In genomic region chr6:137956783-137957429, GRCm38 (mm10) we compare ENCODE assay signal across 15 mouse cellular contexts.
DNase-seq lines count a peak whose midpoint lies in the region; ATAC-seq and TF ChIP-seq lines count a peak whose summit lies in the region.
"Had no signal": no experiment of that assay in that cellular context is flagged by ENCODE, and none has a peak within 500 bp of the region (broad histone marks: within the 10 kb centered on the region; RNA-seq: fewer than 3 reads in every experiment).

No protein-coding gene starts in this region.

- peak; percentile 30 for DNase-seq in embryo, embryonic 10.5 days (ENCODE audit: low spot score)
- no peak for DNase-seq in embryo, embryonic 9.5 days (ENCODE audit: extremely low spot score)
- peak; percentile 25 for DNase-seq in forebrain, postnatal 0 days
- peak; percentile 27 for DNase-seq in retina, embryonic 14.5 days (ENCODE audit: low spot score)
- DNase-seq in thymus, postnatal 25 days, result no peak
- DNase-seq in kidney, postnatal 14 days, result no peak
- DNase-seq: cerebellum, adult 11 months; gastrocnemius, postnatal 25 days; lung, postnatal 10 days; right cerebral cortex, postnatal 4 days had no signal

- peak; percentile 34; the same call in 1 of the 2 replicates for ATAC-seq in forebrain, postnatal 0 days
- ATAC-seq in limb, embryonic 13.5 days (ENCODE audit: low FRiP score, low read depth), result no peak; the same call in 1 of the 2 replicates
- no peak for ATAC-seq in erythroid progenitor cell, adult 5-6 weeks (replicated peaks; ENCODE audit: low FRiP score, poor library complexity, severe bottlenecking)
- ATAC-seq: intestine, embryonic 16.5 days had no signal

- H3K27me3 ChIP-seq in forebrain, postnatal 0 days (ENCODE audit: insufficient read depth, low read length), result no peaks in the 10 kb centered on the region
- no peaks in the 10 kb centered on the region for H3K27me3 ChIP-seq in limb, embryonic 13.5 days
- H3K27me3 ChIP-seq: limb, embryonic 15.5 days had no signal

- H3K4me1 ChIP-seq in forebrain, postnatal 0 days (ENCODE audit: insufficient read depth), result no peaks in the 10 kb centered on the region
- no peaks in the 10 kb centered on the region for H3K4me1 ChIP-seq in limb, embryonic 13.5 days
- H3K4me1 ChIP-seq: limb, embryonic 15.5 days had no signal

- no peak for TF ChIP-seq CTCF in forebrain, postnatal 0 days (IDR thresholded peaks at IDR 0.05; ENCODE audit: low read depth)

- H3K9me3 ChIP-seq in forebrain, postnatal 0 days (ENCODE audit: low read length), result no peaks in the 10 kb centered on the region
- H3K9me3 ChIP-seq in limb, embryonic 13.5 days, result no peaks in the 10 kb centered on the region
- H3K9me3 ChIP-seq: limb, embryonic 15.5 days had no signal

- H3K4me3 ChIP-seq in forebrain, postnatal 0 days (ENCODE audit: low read depth, low read length), result no peak overlapping the region
- no peak overlapping the region for H3K4me3 ChIP-seq in limb, embryonic 13.5 days
- H3K4me3 ChIP-seq: limb, embryonic 15.5 days had no signal

- H3K4me2 ChIP-seq in forebrain, postnatal 0 days (ENCODE audit: low read depth), result 0 out of 2 replicates have a peak overlapping the region, but pooled peaks have one; percentile 13
- peak overlapping the region; percentile 40 for H3K4me2 ChIP-seq in limb, embryonic 13.5 days (replicated peaks)
- H3K4me2 ChIP-seq: limb, embryonic 15.5 days had no signal

- no peak overlapping the region for H3K27ac ChIP-seq in forebrain, postnatal 0 days (ENCODE audit: low read depth, low read length)
- no peak overlapping the region for H3K27ac ChIP-seq in limb, embryonic 13.5 days
- H3K27ac ChIP-seq: limb, embryonic 15.5 days had no signal

- 7% methylated on average over 13 of the region's 17 CpGs for WGBS in forebrain, postnatal 0 days
- 18% methylated on average over 15 of the region's 17 CpGs for WGBS in limb, embryonic 13.5 days

- H3K9ac ChIP-seq in forebrain, postnatal 0 days, result no peak overlapping the region
- no peak overlapping the region for H3K9ac ChIP-seq in limb, embryonic 13.5 days
- H3K9ac ChIP-seq: limb, embryonic 15.5 days had no signal

- H3K36me3 ChIP-seq in forebrain, postnatal 0 days (ENCODE audit: insufficient read depth), result no peaks in the 10 kb centered on the region
- H3K36me3 ChIP-seq in limb, embryonic 13.5 days, result no peaks in the 10 kb centered on the region
- H3K36me3 ChIP-seq: G1E; limb, embryonic 15.5 days had no signal

Comparison
In these comparisons a context has a peak if more than half of its experiments do, and no peak if none do; other contexts are left out.
1. DNase-seq: peak in embryo, embryonic 10.5 days (single experiment), forebrain, postnatal 0 days (single experiment) and retina, embryonic 14.5 days (single experiment); none in embryo, embryonic 9.5 days (single experiment), thymus, postnatal 25 days (single experiment) and kidney, postnatal 14 days (single experiment).